Mouse (Mus musculus) thymus, adult 2 months (tissue): ENCODE data around the gene Psma4.

Source experiments
- CTCF ChIP-seq: fragments of 200-500 bp; IDR thresholded peaks from 2 replicates; pipeline ENCODE4 v1.5.1; 2012; ENCODE audit warnings: mild to moderate bottlenecking, control low read depth, low read length, moderate library complexity, borderline replicate concordance; ENCODE audit not compliant: control insufficient read depth, poor library complexity, insufficient read depth; ENCODE audit errors: extremely low read depth
- POLR2A ChIP-seq: fragments of 200-500 bp; IDR thresholded peaks from 2 replicates; pipeline ENCODE4 v1.6.1; 2012; ENCODE audit warnings: mild to moderate bottlenecking, low read length, control low read depth, moderate library complexity; ENCODE audit not compliant: control insufficient read depth, poor library complexity, insufficient read depth; ENCODE audit errors: extremely low read depth

- TF ChIP-seq POLR2A = no peak
- no peak for TF ChIP-seq CTCF
These were observed 35.0 kb upstream of the Psma4 start for GRCm38 (mm10) chr9:54915576-54915975.
